Mouse (Mus musculus) megakaryocyte-erythroid progenitor cell, adult 5 weeks (primary cell): ENCODE measurements around the gene Mcl1. TPM values are rescaled to one million over a fixed set of nuclear protein-coding genes. Genes with fewer than 3 reads are reported as not detected.

Experiments
- polyA plus RNA-seq: library from polyadenylated mRNA; stranded (reverse); fragments of >175 nt; gene quantifications from 2 replicates; pipeline ENCODE4 v1.2.3, GENCODE M21; 2012

The Mcl1 gene
- 437 and 552 TPM in 2 replicates for polyA plus RNA-seq

GRCm38 (mm10) chr3:95658236-95658867 lies at the start of gene Mcl1:
Gene Mcl1, plus strand, starts transcription at chr3:95658788.

GRCm38 (mm10) chr3:95624628-95625503 lies 33.7 kb upstream of the Mcl1 start, which contains the start of gene Ensa:
Gene Ensa, plus strand, starts transcription at chr3:95624993.

DNA sequence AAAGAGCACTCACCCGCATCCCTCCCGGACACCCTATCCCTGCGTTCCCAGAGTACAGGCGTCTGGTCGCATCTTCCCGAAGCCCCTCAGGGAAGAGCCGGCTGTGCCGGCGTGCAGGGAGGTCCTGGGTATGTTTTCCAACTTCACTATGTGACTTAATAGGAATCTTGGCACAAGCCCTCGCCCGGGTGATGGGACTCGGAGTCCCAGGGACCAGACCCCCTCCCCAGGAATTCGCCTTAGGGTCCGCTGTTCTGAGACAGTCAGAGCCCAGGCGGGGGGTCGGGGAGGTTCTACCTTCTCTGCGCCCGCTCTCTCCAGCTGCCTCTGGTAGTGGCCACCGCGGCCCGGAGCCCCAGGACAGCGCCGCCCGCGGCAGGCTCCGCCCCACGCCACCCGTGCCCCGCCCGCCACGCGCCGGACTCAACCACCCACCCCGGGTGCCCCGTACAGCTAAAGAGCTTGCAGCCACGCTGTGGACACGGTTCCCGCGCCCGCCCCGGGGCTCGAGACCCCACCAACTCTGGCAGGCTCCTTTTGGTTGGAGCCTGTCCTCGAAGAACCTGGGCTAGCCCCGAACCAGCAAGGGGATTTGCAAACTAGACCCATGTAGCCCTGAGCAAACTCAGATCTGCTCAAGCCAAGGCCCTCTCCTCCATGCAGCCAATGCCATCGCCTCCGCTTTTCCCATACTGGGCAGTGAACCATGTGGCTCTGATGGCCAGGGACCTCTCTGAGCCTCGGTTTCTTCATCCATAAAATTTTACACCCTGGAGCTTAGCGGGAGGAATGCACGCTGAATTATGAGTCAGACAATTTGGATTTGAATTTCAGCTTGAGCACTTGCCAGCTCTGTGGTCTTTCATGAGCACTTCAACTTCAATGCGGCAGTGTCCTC lies 29.2 kb downstream of the Mcl1 start, which contains the start of gene Adamtsl4:
Gene Adamtsl4, minus strand, starts transcription at position 394 of the 898 bp plus-strand sequence.

Other genes starting within 250 kb of the Mcl1 start
- gene Arnt, start 224.4 kb upstream of the Mcl1 start, polyA plus RNA-seq: 14.1 and 15.5 TPM in 2 replicates
- gene Ctsk, start 159.5 kb upstream of the Mcl1 start, polyA plus RNA-seq: not detected in 2 replicates
- 2.0 and 3.0 TPM in 2 replicates for gene Ctss, start 132.0 kb upstream of the Mcl1 start, polyA plus RNA-seq
- gene Hormad1, start 99.1 kb upstream of the Mcl1 start, polyA plus RNA-seq: not detected in 2 replicates
- gene Golph3l, start 69.9 kb upstream of the Mcl1 start, polyA plus RNA-seq: 1.2 and 2.4 TPM in 2 replicates
- gene Ensa, start 33.8 kb upstream of the Mcl1 start, polyA plus RNA-seq: 17.9 and 21.4 TPM in 2 replicates
- gene Adamtsl4, start 29.1 kb downstream of the Mcl1 start, polyA plus RNA-seq: 1.3 and 1.6 TPM in 2 replicates
- 11.3 and 14.5 TPM in 2 replicates for gene Ecm1, start 80.8 kb downstream of the Mcl1 start, polyA plus RNA-seq
- 41.4 and 54.6 TPM in 2 replicates for gene Tars2, start 101.4 kb downstream of the Mcl1 start, polyA plus RNA-seq
- 4.7 and 6.0 TPM in 2 replicates for gene Rprd2, start 160.1 kb downstream of the Mcl1 start, polyA plus RNA-seq
- 6.5 and 7.9 TPM in 2 replicates for gene Prpf3, start 197.1 kb downstream of the Mcl1 start, polyA plus RNA-seq
- gene Mrps21, start 212.7 kb downstream of the Mcl1 start, polyA plus RNA-seq: 114 and 124 TPM in 2 replicates
- gene Ciart, start 223.5 kb downstream of the Mcl1 start, polyA plus RNA-seq: 10.0 and 15.3 TPM in 2 replicates
- 2.1 and 2.7 TPM in 2 replicates for gene BC028528, start 233.2 kb downstream of the Mcl1 start, polyA plus RNA-seq
- 125 and 163 TPM in 2 replicates for gene Aph1a, start 235.2 kb downstream of the Mcl1 start, polyA plus RNA-seq
- gene Car14, start 245.9 kb downstream of the Mcl1 start, polyA plus RNA-seq: not detected in 2 replicates